Mouse (Mus musculus) urinary bladder, adult 18-20 months (tissue): ENCODE measurements around the gene Myo10.

Experiments used
- DNase-seq, 2 experiments: peaks; one replicate each; pipeline ENCODE4 v3.0.0; 2022; ENCODE audit warnings: low spot score in 2 of 2, mixed read lengths in 2 of 2

The Myo10 gene

GRCm38 (mm10) chr15:25611178-25611577, 11.1 kb upstream of the Myo10 start:
- DNase-seq = no peak

DNA sequence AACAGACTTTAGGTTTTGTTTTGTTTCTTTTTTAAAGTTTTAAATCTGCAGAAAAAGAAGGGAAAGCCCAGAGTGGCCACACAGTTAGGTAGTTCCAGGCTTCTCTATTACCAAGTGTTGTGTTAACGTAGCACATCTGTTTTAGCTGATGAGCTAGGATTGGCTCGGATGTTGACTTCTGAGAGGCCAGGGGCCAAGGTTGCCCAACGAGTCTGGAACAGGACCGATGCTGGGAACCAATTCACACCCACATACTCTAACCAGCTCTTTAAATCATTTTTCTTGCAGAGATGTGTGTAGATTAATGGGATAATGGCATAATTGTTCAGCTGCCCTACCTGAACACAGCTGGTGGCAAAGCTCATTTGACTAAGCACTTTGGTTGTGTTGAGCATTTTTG, 1.8 kb upstream of the Myo10 start:
- DNase-seq = no peak

- no peak for DNase-seq
Observed at GRCm38 (mm10) chr15:25621351-25622199, 750 bp upstream of the Myo10 start.

GRCm38 (mm10) chr15:25622867-25623471, 644 bp downstream of the Myo10 start:
- peak; percentile 48 to 71 for DNase-seq

DNA sequence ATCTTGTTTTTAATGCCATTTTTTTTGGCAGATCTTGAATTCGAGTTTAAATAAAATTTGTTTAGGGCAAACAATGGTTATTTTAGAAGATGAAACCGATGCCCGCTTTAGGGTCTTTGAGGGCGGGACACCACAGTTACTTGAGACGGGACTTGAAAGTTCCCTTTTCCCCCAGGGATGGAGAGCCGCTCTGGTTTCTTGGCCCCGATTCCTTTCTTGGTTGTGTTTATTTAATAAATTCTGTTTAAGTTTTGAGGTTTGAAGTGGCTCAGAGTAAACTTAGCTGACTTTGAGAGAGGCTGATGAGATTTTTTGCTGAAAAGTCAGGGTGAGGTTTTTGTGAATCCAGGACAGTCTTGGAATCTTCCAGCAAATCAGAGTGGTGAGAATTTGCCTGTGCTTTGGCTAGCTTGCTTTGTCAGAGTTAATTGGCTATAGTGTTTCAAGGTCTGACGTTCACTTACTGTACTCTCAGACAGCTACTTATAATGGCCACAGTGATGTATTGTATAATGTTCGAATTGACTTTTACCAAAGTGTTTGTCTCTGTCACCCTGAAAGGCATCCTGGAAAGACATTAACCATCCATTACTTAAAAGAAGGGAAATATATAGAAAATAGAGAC, 1.3 kb downstream of the Myo10 start:
- DNase-seq = no peak

DNA sequence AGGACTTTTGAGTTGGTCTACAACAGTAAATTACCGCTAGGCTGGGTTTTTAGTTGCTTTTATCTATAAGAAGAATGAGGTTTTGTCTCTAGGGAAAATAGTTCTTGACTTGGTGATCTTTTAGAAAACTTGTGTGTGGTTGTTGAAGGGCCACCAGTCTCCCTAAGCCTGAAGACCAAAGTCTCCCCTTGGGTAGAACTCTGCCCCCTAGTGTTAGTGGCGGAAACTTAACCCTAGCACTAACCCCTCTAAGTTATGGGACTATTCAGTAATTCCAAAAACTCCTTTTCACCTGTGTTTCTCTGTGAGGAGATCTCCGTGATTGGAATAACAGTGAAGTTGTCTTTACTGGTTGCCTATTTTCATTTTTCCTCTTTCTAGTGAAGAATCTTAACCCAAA, 1.9 kb downstream of the Myo10 start:
- DNase-seq = no peak

DNA sequence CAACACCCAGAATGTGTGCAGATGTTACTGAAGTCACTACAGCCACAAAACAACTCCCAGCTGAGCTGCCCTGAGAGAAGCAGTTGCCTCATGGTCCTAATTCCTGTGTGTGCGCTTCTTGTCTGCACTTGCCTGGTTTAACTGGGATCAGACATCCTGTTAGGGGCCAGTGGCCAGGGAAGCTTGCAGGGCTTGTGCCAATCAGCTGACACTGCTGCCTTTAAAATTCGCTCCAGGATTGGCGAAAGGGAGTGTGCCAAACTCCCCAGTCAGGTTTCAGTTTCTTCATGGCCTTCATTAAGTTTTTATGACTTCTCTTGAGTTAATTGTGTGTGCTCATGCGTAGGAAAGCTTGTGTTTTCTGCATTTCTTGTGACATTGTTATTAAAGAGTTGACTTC, 3.1 kb downstream of the Myo10 start:
- DNase-seq = peak; percentile 34 to 47

- no peak for DNase-seq
Observed at GRCm38 (mm10) chr15:25627012-25627411, 4.7 kb downstream of the Myo10 start.

- no peak for DNase-seq
Observed at GRCm38 (mm10) chr15:25628251-25628650, 5.9 kb downstream of the Myo10 start.

GRCm38 (mm10) chr15:25630716-25631115, 8.4 kb downstream of the Myo10 start:
- DNase-seq = no peak

DNA sequence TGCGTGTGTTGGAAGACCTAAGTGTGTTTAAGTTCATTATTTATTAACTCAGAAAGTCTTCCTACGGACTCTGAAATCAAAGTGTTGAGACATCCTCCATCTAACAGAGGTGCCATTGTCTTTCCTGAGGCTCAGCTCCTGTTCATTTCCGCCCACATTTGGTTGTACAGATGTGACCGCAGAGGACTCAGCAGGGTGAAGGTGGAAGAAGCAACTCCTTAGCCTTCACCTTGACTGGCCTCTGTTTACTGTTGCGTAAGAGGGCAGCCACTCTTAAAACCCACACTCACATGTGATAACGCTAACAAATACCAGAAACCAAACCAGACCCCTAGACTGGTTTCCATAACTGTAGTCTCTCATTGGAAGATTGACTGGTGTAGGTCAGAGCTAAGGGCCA, 9.0 kb downstream of the Myo10 start:
- DNase-seq = no peak

DNA sequence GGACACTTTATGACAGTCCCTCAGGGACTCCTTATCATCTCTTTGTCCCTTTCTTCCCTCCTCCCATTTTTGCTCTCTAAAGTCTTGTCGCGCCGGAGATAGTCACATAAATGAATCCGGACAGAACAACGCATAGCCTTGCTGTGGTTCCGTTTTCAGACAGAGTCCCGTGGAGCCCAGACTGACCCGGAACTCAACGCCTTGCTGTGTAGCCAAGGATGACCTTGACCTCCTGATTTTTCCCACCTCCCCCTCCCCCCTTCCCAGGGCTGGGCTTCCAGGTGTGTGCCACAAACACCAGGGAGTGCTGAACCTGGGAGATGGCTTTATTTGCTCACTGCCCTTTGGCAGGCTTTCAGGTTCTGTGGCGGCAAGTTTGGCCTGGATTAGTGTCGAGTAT, 10.6 kb downstream of the Myo10 start:
- DNase-seq = no peak

DNA sequence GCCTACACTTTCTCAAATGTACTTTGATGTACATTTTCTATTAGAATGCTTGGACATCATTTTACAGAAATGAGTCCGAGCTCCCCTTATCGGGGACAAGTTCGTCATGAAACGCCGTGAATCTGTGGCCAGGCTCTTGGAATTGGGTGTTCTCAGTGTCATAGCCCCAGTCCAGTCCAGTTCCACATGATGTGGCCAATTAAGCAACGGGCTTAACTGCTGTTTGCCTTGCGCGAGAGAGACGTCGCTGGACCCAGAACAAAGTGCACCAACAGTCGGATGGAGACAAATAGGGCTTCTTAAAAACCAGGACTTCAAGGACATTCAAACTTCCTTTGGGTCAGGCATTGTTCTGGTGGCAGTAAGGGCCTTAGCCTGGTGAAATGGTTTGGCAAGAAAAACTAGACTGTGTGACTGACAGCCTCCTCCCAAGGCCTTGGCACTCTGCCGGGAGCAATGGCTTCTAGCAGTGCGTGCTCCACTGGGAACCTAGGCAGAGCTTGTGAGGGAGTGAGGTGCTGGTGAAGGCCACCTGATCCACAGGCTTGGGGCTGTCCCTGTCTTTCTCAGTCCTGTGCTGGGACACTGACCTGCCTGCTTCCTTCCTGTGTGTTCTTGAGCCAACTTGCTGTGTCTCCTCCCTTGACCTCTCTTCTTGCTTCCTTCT, 11.5 kb downstream of the Myo10 start:
- no peak for DNase-seq

GRCm38 (mm10) chr15:25637727-25638126, 15.4 kb downstream of the Myo10 start:
- peak; percentile 55 to 70 for DNase-seq

GRCm38 (mm10) chr15:25639217-25639616, 16.9 kb downstream of the Myo10 start:
- no peak for DNase-seq

GRCm38 (mm10) chr15:25640840-25641752, 18.8 kb downstream of the Myo10 start:
- DNase-seq = no peak

- no peak for DNase-seq
Observed at GRCm38 (mm10) chr15:25642214-25643058, 20.1 kb downstream of the Myo10 start.

GRCm38 (mm10) chr15:25645862-25646261, 23.5 kb downstream of the Myo10 start:
- no peak for DNase-seq

DNA sequence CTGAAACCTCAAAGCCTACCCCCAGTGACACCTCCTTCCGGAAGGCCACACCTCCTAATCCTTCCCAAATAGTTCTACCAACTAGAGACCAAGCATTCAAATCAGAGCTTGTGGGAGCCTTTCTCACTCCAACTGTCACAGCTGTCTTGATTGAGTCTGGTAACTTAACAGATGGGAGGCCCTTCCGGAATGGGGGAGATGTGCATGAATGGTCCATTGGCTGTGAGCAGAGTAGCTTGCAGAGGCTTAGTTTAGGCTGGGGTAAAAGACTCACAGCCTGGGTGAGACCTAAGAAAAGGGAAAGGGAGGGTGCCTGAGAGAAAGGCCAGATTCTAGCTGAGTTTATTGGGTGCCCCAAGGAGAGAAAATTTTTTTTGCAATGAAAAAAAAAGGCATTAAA, 26.0 kb downstream of the Myo10 start:
- DNase-seq = no peak

DNA sequence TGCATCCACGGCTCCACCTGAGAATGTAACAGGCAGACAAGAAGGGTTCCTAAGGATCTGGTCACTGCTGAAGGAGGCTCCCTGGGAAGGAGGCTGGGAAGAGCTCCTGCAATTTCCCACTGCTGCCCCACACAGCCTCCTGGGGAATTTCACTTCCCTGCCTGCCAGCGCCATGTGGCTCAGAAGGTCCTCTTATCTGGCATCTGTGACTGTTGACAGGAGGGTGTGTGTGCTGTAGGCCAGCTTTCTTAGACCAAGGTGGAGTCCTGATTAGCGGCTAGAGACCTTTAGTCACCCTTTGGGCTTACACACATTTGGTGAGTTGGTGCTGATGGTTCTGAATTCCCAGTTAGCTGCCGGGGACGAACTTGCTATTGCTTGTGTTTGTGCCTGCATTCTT, 28.0 kb downstream of the Myo10 start:
- DNase-seq = peak in 1 of 2 experiments; percentile 38
